Mouse (Mus musculus) kidney, embryonic 16.5 days (tissue): ENCODE measurements around the gene Aspn. TPM values are rescaled to one million over a fixed set of nuclear protein-coding genes. Genes with fewer than 3 reads are reported as not detected.
"Not testable (repeated sequence)": the region's sequence is repeated elsewhere in the genome, so short reads cannot be mapped to it uniquely, and the experiment has no call there.

ENCODE experiments used
- ATAC-seq: fragments of 200-750 bp; cut with Nextera tagmentation; 2 replicates; pipeline ENCODE4 v1.8.0; 2017; ENCODE audit warnings: moderate TSS enrichment; ENCODE audit not compliant: low FRiP score, low TSS enrichment
- H3K27ac ChIP-seq: fragments of 300-500 bp; sonication (generic); 2 replicates; pipeline ENCODE4 v1.5.1; 2014; ENCODE audit warnings: low read length
- H3K27me3 ChIP-seq: fragments of 300-500 bp; sonication (generic); 2 replicates; pipeline ENCODE4 v1.6.1; 2014; ENCODE audit warnings: low read length, control low read depth, mixed read lengths; ENCODE audit not compliant: insufficient read depth
- H3K36me3 ChIP-seq: fragments of 300-500 bp; sonication (generic); 2 replicates; pipeline ENCODE4 v1.6.1; 2014; ENCODE audit warnings: low read length, control low read depth, mixed read lengths; ENCODE audit not compliant: insufficient read depth
- H3K4me1 ChIP-seq: fragments of 300-500 bp; sonication (generic); 2 replicates; pipeline ENCODE4 v1.6.1; 2014; ENCODE audit warnings: low read length, control low read depth, mixed read lengths; ENCODE audit not compliant: insufficient read depth
- H3K4me2 ChIP-seq: fragments of 300-500 bp; sonication (generic); replicated peaks from 2 replicates; pipeline ENCODE4 v1.6.1; 2014; ENCODE audit warnings: low read depth, low read length
- H3K4me3 ChIP-seq: fragments of 300-500 bp; sonication (generic); 2 replicates; pipeline ENCODE4 v1.5.1; 2014; ENCODE audit warnings: mild to moderate bottlenecking, low read length
- H3K9ac ChIP-seq: fragments of 300-500 bp; sonication (generic); replicated peaks from 2 replicates; pipeline ENCODE4 v1.6.1; 2014; ENCODE audit warnings: low read length
- H3K9me3 ChIP-seq: fragments of 300-500 bp; sonication (generic); 2 replicates; pipeline ENCODE4 v1.6.1; 2016; ENCODE audit warnings: low read length, control low read depth
- WGBS: fragments of 180-500 bp; shearing (Covaris S2); extraction: QIAGEN DNeasy Blood & Tissue Kit; methylation state at CpG from one replicate; pipeline ENCODE4 v1.1.7; 2014; 5-methylcytosine and 5-hydroxymethylcytosine counted together
- polyA plus RNA-seq: library from polyadenylated mRNA; unstranded; fragments of >200 nt; fragmentation: Nextera tagmentation; extraction: Ambion mirVana; gene quantifications from 2 replicates; pipeline ENCODE4 v1.2.1, GENCODE M21; 2015

Gene Aspn
- polyA plus RNA-seq, 1 experiment from 2014 or later = 19.9 TPM

GRCm38 (mm10) chr13:49571418-49571817 is 27.2 kb downstream of the Aspn start:
- no peak overlapping the region for H3K9ac ChIP-seq
- H3K9me3 ChIP-seq = no peaks in the 10 kb centered on the region
- no peaks in the 10 kb centered on the region for H3K36me3 ChIP-seq
- no peak for ATAC-seq
- H3K27me3 ChIP-seq = no peaks in the 10 kb centered on the region
- H3K4me3 ChIP-seq = no peak overlapping the region
- H3K4me1 ChIP-seq = no peaks in the 10 kb centered on the region
- H3K27ac ChIP-seq = no peak overlapping the region
- no peak overlapping the region for H3K4me2 ChIP-seq
- WGBS = 75% methylated on average over 2 of the region's 2 CpGs

GRCm38 (mm10) chr13:49581541-49582530 is 37.6 kb downstream of the Aspn start, which contains the start of gene Omd:
TSS of gene Omd (plus strand) at chr13:49582462.
- Histone ChIP-seq H3K9me3 (no peaks in the 10 kb centered on the region), H3K4me1 (0 out of 2 replicates have a peak, but pooled peaks cover 2% of the 10 kb centered on the region), H3K36me3 (no peaks in the 10 kb centered on the region), H3K27ac (peak within 1 kb of the TSS; percentile 88), H3K9ac (no peak within 1 kb of the TSS), H3K4me3 (no peak within 1 kb of the TSS), H3K27me3 (no peaks in the 10 kb centered on the region), H3K4me2 (peak within 1 kb of the TSS; percentile 18; the same call in 1 of the 2 replicates)
- WGBS = 63% methylated on average over 8 of the region's 8 CpGs
- no peak for ATAC-seq

GRCm38 (mm10) chr13:49583859-49584258 is 39.6 kb downstream of the Aspn start:
- ATAC-seq = no peak
- Histone ChIP-seq H3K36me3 (no peaks in the 10 kb centered on the region), H3K4me3 (no peak overlapping the region), H3K27ac (0 out of 2 replicates have a peak overlapping the region, but pooled peaks have one; percentile 26), H3K4me2 (no peak overlapping the region), H3K4me1 (no peaks in the 10 kb centered on the region), H3K9me3 (no peaks in the 10 kb centered on the region), H3K9ac (no peak overlapping the region), H3K27me3 (no peaks in the 10 kb centered on the region)

GRCm38 (mm10) chr13:49584307-49585005 is 40.2 kb downstream of the Aspn start:
- no peaks in the 10 kb centered on the region for H3K27me3 ChIP-seq
- 0 out of 2 replicates have a peak overlapping the region, but pooled peaks have one; percentile 26 for H3K27ac ChIP-seq
- no peak overlapping the region for H3K9ac ChIP-seq
- H3K4me1 ChIP-seq = no peaks in the 10 kb centered on the region
- WGBS = 73% methylated on average over 8 of the region's 8 CpGs
- H3K4me3 ChIP-seq = no peak overlapping the region
- H3K9me3 ChIP-seq = no peaks in the 10 kb centered on the region
- no peak overlapping the region for H3K4me2 ChIP-seq
- no peak for ATAC-seq
- H3K36me3 ChIP-seq = no peaks in the 10 kb centered on the region

- WGBS = 94% methylated on average over 6 of the region's 6 CpGs
- ATAC-seq = no peak
- no peaks in the 10 kb centered on the region for H3K9me3 ChIP-seq
Measured at GRCm38 (mm10) chr13:49586062-49586461, 41.8 kb downstream of the Aspn start.

GRCm38 (mm10) chr13:49602541-49602940 is 58.3 kb downstream of the Aspn start:
- WGBS = 91% methylated on average over 2 of the region's 2 CpGs
- H3K4me3 ChIP-seq, H3K4me2 ChIP-seq, H3K4me1 ChIP-seq, H3K36me3 ChIP-seq, H3K9me3 ChIP-seq, H3K9ac ChIP-seq, ATAC-seq, H3K27me3 ChIP-seq, H3K27ac ChIP-seq: not testable (repeated sequence)

More at GRCm38 (mm10) chr13:49586062-49586461, 41.8 kb downstream of the Aspn start:
- Histone ChIP-seq H3K27ac (no peak overlapping the region), H3K36me3 (no peaks in the 10 kb centered on the region), H3K27me3 (no peaks in the 10 kb centered on the region), H3K4me2 (no peak overlapping the region), H3K4me3 (no peak overlapping the region), H3K4me1 (no peaks in the 10 kb centered on the region), H3K9ac (no peak overlapping the region)

- no peak overlapping the region for H3K4me3 ChIP-seq
- H3K27me3 ChIP-seq = no peaks in the 10 kb centered on the region
- no peak for ATAC-seq
- no peak overlapping the region for H3K27ac ChIP-seq
- no peaks in the 10 kb centered on the region for H3K36me3 ChIP-seq
- H3K9ac ChIP-seq = no peak overlapping the region
- no peaks in the 10 kb centered on the region for H3K9me3 ChIP-seq
- H3K4me1 ChIP-seq = no peaks in the 10 kb centered on the region
- no peak overlapping the region for H3K4me2 ChIP-seq
Measured at GRCm38 (mm10) chr13:49603603-49604002, 59.4 kb downstream of the Aspn start.

- ATAC-seq = no peak
- no peak within 1 kb of the TSS for H3K9ac ChIP-seq
Measured at GRCm38 (mm10) chr13:49607714-49608113, 63.5 kb downstream of the Aspn start, which contains the start of gene Ogn. TSS of gene Ogn (plus strand) at chr13:49608046.

GRCm38 (mm10) chr13:49608589-49609322 is 64.5 kb downstream of the Aspn start:
- H3K9ac ChIP-seq = no peak overlapping the region
- no peak for ATAC-seq
- H3K27me3 ChIP-seq = no peaks in the 10 kb centered on the region

More at GRCm38 (mm10) chr13:49607714-49608113, 63.5 kb downstream of the Aspn start, which contains the start of gene Ogn:
- Histone ChIP-seq H3K9me3 (no peaks in the 10 kb centered on the region), H3K4me2 (peak within 1 kb of the TSS; percentile 12; the same call in 1 of the 2 replicates), H3K4me3 (peak within 1 kb of the TSS; percentile 39), H3K36me3 (no peaks in the 10 kb centered on the region), H3K27ac (peak within 1 kb of the TSS; percentile 38), H3K4me1 (no peaks in the 10 kb centered on the region), H3K27me3 (no peaks in the 10 kb centered on the region)
- WGBS = 69% methylated on average over 4 of the region's 4 CpGs

More at GRCm38 (mm10) chr13:49608589-49609322, 64.5 kb downstream of the Aspn start:
- Histone ChIP-seq H3K9me3 (no peaks in the 10 kb centered on the region), H3K4me3 (peak overlapping the region; percentile 39), H3K27ac (no peak overlapping the region; the same call in 1 of the 2 replicates), H3K4me2 (0 out of 2 replicates have a peak overlapping the region, but pooled peaks have one; percentile 12), H3K36me3 (no peaks in the 10 kb centered on the region), H3K4me1 (no peaks in the 10 kb centered on the region)
- 73% methylated on average over 4 of the region's 4 CpGs for WGBS
